Mouse (Mus musculus): ENCODE data around the gene Dusp1. TPM values are rescaled to one million over a fixed set of nuclear protein-coding genes. Genes with fewer than 3 reads are reported as not detected.

Gene Dusp1
- total RNA-seq, 2 experiments from 2014 or later, result 58.0 to 65.6 TPM

- no peak for DNase-seq (ENCODE audit: extremely low spot score in 1 of 2, low spot score in 2 of 2)
- no peak for TF ChIP-seq CTCF (IDR thresholded peaks at IDR 0.05)
- H3K4me3 ChIP-seq, result no peak overlapping the region
- no peak overlapping the region for H3K27ac ChIP-seq
- intact Hi-C loops (cut with DNase I), result no loop called here
Observed at GRCm38 (mm10) chr17:26549148-26549809, 12.6 kb downstream of the Dusp1 start.

- DNase-seq (ENCODE audit: extremely low spot score in 1 of 2, low spot score in 2 of 2), result no peak
- TF ChIP-seq CTCF (IDR thresholded peaks at IDR 0.05), result no peak
- intact Hi-C loops (cut with DNase I), result no loop called here
- Histone ChIP-seq H3K27ac (no peak overlapping the region), H3K4me3 (no peak overlapping the region)
Observed at GRCm38 (mm10) chr17:26548566-26548965, 13.4 kb downstream of the Dusp1 start.

DNA sequence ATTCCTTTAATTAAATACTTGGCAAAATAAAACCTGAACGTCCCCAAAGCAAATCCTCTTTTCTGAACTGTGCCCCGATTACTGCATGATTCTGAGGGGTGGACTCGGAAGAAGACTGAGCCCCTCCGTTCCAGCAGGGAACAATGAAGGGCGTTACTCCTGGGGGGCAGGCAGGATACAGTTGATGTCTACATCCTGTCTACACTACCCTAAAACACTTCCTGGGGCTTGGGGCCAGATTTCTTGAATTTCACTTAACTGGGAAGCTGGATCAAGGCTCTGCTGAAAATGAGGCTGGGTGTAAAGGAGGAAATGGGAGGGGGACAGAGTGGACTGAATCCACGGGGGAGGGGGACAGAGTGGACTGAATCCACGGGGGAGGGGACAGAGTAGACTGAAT lies 14.2 kb downstream of the Dusp1 start:
- DNase-seq (ENCODE audit: extremely low spot score in 1 of 2, low spot score in 2 of 2), result no peak
- TF ChIP-seq CTCF (IDR thresholded peaks at IDR 0.05), result no peak
- intact Hi-C loops (cut with DNase I), result no loop called here
- Histone ChIP-seq H3K27ac (peak overlapping the region; percentile 64), H3K4me3 (no peak overlapping the region)

DNA sequence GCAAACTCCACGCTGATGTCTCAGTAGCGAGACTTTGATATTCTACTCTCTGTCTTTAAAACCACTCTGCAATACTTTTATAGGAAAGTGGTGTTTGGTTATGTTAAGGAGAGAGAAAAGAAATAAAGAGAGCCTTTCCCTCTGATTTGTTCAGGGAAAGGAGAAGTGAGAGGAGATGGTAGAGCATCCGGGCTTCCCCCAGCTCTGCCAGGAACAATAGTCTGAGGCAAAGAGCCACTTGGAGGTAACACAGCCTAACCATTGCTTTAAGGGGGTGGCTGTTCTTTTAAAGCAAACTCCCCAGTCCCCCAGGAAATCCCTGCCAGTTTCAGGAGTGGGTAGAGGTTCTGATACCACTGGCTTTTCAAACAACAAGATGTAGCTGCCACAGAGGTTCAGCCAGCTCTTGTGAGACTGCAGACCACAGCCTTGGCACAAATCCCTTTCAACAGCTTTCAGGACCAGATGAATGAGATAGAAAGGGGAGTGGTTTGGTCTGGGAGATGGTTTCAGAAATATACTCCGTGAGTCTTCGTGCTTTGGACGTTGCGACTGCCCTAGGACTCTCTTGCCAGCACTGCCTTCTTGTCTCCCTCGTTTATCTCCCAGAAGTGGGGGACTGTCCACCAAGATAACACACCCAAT lies 17.5 kb downstream of the Dusp1 start:
- no peak for TF ChIP-seq CTCF (IDR thresholded peaks at IDR 0.05)
- intact Hi-C loops (cut with DNase I), result no loop called here
- Histone ChIP-seq H3K4me3 (no peak overlapping the region), H3K27ac (no peak overlapping the region)
- no peak for DNase-seq (ENCODE audit: extremely low spot score in 1 of 2, low spot score in 2 of 2)

- no peak for TF ChIP-seq CTCF (IDR thresholded peaks at IDR 0.05)
- intact Hi-C loops (cut with DNase I), result no loop called here
- no peak overlapping the region for H3K4me3 ChIP-seq
- H3K27ac ChIP-seq, result no peak overlapping the region
- no peak for DNase-seq (ENCODE audit: extremely low spot score in 1 of 2, low spot score in 2 of 2)
Observed at GRCm38 (mm10) chr17:26540083-26540482, 21.8 kb downstream of the Dusp1 start.

- no peak for TF ChIP-seq CTCF (IDR thresholded peaks at IDR 0.05)
- H3K4me3 ChIP-seq, result no peak overlapping the region
- H3K27ac ChIP-seq, result no peak overlapping the region
- intact Hi-C loops (cut with DNase I), result no loop called here
- DNase-seq (ENCODE audit: extremely low spot score in 1 of 2, low spot score in 2 of 2), result no peak
Observed at GRCm38 (mm10) chr17:26537722-26538471, 24.0 kb downstream of the Dusp1 start.

GRCm38 (mm10) chr17:26535251-26536136 lies 26.4 kb downstream of the Dusp1 start:
- H3K27ac ChIP-seq, result no peak overlapping the region
- DNase-seq (ENCODE audit: extremely low spot score in 1 of 2, low spot score in 2 of 2), result no peak
- no peak overlapping the region for H3K4me3 ChIP-seq
- TF ChIP-seq CTCF (IDR thresholded peaks at IDR 0.05), result no peak
- intact Hi-C loops (cut with DNase I), result no loop called here

DNA sequence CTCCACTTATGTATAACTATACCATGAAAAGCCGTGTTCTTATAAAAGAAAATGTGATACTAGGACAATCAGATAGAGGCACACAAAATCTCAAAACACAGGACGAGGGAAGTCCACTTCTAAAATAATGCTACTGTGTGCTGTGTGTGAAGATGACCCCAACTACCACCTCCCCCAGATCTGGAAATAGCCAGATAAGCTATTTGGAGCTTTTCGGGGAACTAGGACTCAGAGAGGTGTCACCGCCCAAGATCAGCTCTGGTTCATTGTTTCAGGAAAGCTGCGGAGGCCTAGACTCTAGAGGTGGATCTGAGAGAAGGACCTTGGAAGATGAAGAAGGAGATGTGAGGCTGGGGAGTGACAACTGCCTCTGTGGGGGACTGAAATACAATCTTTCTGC lies 27.2 kb downstream of the Dusp1 start:
- Histone ChIP-seq H3K27ac (no peak overlapping the region), H3K4me3 (no peak overlapping the region)
- DNase-seq (ENCODE audit: extremely low spot score in 1 of 2, low spot score in 2 of 2), result no peak
- intact Hi-C loops (cut with DNase I), result no loop called here
- TF ChIP-seq CTCF (IDR thresholded peaks at IDR 0.05), result no peak

DNA sequence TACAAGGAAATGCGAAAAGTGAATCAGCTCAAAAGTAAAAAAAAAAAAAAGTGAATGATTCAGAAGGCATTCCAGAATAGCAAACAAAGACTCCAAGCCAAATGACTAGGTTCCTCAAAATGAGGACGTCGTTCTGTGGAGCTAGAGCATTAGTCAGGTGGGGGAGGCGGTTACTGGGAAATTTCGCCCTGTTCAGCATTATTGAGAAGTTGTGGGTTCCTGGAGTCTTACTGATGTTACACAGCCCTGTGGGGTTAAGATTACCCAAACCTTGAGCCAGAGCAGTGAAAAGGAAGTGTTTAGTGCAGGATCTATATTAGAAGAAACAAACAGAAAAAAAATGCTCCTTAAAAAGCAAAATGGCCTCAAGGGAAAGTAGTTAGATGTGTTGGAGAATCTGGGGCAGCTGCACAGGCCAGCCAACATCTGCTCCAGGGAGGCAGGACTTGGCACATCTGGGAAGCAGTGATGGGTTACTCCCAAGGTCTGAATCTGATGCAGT lies 28.0 kb downstream of the Dusp1 start:
- TF ChIP-seq CTCF (IDR thresholded peaks at IDR 0.05), result no peak
- intact Hi-C loops (cut with DNase I), result no loop called here
- H3K4me3 ChIP-seq, result no peak overlapping the region
- peak overlapping the region; percentile 11; the same call in 1 of the 2 replicates for H3K27ac ChIP-seq
- no peak for DNase-seq (ENCODE audit: extremely low spot score in 1 of 2, low spot score in 2 of 2)

GRCm38 (mm10) chr17:26532476-26533045 lies 29.4 kb downstream of the Dusp1 start:
- Histone ChIP-seq H3K27ac (peak overlapping the region; percentile 24), H3K4me3 (no peak overlapping the region)
- intact Hi-C loops (cut with DNase I), result no loop called here
- no peak for DNase-seq (ENCODE audit: extremely low spot score in 1 of 2, low spot score in 2 of 2)
- TF ChIP-seq CTCF (IDR thresholded peaks at IDR 0.05), result no peak

DNA sequence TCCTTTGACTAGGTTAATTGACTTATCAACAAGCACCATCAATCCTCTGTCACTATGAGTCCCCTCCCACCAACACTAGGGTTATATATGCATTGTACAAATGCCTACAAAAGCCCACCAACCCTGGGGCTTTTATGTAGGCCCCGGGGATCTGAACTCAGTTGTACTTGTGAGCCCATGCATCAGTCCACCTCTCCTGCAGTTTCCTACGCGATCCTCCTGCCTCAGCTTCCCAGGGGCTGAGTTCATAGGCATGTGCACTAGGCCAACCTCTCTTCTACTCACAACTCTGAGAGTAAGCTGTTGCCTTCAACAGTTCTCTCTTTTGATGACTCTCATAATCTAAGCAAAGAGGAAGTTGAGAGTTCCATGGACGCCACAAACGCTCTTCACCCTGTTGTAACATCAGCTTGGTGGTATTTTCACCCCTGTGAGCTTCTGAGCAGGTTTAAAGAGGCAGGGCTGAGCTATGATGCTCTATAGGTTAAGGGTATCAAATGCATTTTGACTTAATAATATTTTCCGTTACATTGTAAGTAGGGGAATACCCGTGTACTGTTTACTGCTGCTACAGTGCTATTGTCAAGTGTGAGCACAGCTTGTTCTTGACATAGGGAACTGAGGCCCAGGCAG lies 30.4 kb downstream of the Dusp1 start:
- DNase-seq (ENCODE audit: extremely low spot score in 1 of 2, low spot score in 2 of 2), result no peak
- H3K27ac ChIP-seq, result 0 out of 2 replicates have a peak overlapping the region, but pooled peaks have one; percentile 8
- no peak overlapping the region for H3K4me3 ChIP-seq
- no peak for TF ChIP-seq CTCF (IDR thresholded peaks at IDR 0.05)
- intact Hi-C loops (cut with DNase I), result no loop called here
